Mouse (Mus musculus) c-Kit-positive CD71-positive TER-119-positive erythroid progenitor cells, embryonic 14.5 days (primary cell): ENCODE data around the gene Npnt.

Source experiments
- DNase-seq: peaks from one replicate; pipeline ENCODE4 v3.0.0-alpha.2; 2013; ENCODE audit warnings: low spot score

Npnt gene

DNA sequence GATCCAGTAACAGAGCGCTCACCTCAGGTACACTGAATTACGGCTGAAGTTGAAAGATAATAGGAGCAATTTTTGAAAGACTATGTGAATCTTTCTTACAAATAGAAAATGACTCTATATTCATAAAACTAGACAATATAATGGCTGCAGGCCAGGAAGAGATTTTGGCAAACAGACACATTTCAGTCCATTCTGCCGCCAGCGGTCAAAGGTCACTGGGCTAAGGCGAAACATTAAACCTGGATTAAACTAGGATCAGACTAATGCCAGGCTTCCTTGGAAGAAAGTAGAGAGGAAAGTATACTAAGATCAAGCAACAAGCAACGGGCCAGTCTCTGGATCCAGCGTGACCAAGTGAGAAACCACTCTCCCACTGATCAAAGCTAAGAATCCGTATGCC lies 11.1 kb downstream of the Npnt start:
- DNase-seq = no peak

DNA sequence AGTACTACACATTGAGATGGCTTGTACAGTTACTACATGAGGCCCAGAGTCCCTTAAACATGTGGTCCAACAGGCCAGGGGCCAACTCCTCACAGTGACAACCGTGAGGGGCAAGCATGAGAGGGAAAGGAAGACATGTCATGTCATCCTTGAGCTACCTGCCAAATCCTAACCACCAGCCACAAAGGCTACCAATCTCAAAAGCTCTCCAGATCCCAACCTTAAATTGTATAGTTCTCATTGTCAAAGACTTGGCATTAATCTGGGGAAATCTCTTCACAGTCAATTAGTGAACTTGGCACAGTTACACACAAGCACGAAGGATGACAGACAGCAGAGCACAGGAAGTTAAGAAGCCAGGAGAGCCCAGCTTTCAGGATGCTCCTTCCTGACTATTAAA lies 15.4 kb downstream of the Npnt start:
- no peak for DNase-seq

DNA sequence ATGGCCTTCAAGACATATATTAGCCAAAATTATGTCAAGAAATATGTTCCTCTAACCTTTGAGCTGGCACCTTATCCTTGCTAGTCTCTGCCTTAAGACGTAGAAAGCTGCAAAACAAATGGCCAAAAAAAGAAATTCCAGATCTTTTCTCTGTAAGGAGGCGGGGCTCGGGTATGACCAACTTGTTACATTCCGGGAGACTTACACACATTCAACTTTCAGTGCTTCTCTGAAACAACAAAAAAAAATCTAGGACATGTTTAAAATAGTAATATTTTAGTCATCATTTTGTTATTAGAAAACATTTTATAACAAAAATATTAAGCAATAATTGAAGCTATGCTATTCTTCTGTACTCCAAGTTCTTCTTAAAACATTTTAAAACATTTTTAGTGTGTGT lies 18.6 kb downstream of the Npnt start:
- DNase-seq = no peak

DNA sequence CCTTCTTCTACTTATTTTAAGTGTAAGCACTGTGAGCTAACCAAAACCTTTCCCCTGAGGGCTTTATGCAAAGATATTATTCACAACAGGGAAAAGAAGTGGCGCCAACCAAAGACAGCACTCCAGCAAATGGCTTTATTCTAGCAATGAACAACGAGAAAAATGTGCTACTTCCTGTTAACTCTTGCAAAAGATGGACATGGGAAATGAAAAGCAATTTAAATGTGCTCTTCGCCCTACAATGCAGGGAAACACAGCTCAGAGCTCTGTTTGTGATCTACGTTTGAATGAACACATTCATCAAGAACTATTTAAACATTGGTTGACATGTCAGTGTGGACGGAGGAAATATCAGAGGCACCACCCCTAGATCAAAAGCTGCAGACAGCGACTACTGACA lies 20.2 kb downstream of the Npnt start:
- no peak for DNase-seq

DNA sequence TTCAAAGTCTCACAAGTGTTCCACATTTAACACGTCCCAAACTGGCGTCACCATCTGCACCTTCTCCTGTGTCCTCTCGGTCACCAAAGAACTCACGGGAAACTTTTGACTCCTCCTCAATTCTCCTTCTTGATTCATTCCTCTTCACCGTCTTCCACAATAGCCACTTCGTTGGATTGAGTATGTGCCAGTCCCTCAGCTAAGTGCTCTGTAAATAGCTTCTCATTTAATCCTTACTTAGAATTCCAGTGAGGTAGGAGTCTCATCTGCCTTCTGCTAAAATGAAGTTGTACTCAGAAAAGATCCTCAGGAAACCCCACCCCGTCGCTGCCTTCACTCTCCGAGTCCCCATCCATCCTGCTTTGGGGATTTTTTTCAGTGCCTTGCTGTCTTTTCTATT lies 21.9 kb downstream of the Npnt start:
- DNase-seq = no peak

DNA sequence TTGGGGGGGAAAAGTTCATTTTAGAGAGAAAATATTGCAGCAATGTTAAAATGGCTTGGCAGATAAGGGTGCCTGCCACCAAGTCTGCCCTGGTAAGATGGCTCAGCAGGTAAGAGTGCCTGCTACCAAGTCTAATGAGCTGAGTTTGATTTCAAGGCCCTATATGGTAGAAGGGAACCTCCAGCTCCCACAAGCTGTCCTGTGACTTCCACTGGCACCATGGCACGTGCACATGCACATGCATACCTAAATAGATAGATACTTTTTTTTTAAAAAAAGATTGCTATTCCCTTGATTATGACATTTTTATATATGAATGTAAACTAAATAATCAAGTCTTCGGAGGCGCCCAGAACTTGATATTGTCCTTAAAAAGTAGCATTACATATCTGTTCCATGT lies 30.3 kb downstream of the Npnt start:
- no peak for DNase-seq

DNA sequence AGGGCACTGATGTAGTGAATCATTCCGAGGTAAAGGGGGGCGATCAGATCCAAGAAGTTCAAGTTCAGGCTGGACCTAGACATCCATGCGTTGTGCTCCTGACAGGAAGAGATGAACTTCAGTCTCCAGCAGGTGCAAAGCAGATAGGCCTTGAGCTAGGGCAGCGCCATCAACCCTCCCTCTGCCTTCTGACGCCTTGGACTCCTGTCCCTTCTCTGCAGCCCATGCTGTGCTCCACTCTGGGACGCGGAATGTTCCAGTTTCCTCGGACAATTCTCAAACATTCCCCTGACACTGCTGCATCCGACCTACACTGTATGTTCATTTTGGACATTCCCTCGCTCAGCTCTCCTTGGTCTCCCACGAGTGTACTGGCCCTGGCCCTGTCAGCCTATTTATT lies 30.9 kb downstream of the Npnt start:
- no peak for DNase-seq

DNA sequence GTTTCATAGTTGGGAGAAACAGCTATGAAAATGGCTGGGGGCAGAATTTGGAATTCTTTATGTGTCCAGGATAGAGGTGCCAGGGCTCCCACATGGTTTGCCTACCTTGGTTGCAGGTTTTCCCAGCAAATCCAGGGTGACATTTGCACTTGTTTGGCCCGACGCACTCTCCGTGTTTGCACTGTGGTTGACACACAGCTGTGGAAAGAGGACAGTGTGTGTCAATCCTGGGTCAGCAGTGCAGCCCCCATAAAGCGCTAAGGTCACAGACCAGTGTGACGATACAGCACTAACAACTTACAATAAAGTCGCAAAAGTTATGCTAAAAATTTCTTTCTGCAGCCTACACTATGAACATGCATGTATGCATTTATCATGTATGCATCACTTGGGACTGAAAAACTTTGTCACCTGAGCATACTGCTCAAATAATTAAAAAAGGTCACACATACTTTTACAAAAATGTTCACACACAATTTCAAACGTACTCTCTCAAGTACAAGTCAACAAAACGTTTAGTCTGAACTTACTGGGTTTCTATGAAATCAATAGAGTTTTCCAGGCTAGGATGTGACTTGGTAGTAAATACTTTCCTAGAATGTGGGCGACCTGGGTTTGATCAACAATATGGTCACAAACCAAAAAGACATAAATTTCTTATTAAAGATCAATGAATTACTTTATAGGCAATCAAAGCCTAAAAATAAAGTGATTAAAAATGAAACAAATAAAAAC lies 32.6 kb downstream of the Npnt start:
- DNase-seq = no peak

DNA sequence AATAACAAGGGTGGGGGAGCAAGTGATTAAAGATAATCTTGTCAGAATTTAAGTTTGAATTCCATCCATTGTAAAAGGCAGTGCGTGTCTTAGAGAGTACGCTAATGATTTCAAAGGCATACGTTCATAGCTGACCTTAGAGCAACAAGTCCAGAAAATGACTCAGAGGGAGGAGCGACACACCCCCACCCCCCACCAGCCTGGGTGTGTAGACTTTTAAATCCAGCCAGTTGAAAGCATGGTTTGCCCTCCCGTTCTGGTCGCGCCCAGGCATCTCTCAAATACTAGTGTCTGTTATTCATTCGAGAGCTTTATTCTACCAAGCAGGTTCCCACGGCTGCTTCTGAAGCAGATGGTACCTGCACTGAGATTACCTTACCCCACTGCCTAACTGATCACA lies 34.4 kb downstream of the Npnt start:
- no peak for DNase-seq

DNA sequence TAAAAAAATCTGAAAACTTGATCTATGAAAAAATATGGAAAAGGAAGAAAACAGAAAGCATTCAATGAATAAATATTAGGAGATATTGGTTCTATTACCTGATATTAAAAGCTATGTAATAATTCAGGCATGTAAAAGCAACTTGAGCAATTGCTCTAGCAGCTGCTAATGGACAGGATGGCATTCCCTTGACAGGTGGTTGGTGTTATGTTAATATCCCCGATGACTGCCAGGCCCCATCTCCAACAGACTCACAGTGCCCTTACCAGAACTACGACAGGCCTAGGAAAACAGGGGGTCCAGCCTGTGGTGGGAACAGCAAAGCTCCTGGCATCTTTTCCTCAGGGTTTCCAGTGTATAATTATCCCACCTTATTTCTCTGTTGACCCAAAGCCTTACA lies 37.7 kb downstream of the Npnt start:
- no peak for DNase-seq

DNA sequence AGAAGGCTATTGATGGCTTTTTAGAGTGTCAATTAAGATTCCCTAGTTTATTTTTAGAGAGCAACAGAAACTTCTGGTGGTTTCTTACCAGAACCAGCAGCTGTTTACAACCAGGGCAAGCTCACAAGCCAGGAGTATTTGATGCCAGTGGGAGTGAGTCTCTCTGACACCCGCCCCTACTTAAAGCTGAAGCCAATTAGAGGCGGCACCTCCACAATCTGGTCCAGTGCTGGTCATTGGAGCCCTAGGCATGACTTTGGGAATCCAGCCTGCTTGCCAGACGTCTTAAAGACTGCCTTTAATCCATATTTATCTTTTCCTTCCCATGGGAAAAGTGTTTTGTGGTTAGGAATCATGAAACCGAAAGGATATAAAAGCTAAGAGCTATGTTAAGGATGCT lies 38.4 kb downstream of the Npnt start:
- DNase-seq = no peak

DNA sequence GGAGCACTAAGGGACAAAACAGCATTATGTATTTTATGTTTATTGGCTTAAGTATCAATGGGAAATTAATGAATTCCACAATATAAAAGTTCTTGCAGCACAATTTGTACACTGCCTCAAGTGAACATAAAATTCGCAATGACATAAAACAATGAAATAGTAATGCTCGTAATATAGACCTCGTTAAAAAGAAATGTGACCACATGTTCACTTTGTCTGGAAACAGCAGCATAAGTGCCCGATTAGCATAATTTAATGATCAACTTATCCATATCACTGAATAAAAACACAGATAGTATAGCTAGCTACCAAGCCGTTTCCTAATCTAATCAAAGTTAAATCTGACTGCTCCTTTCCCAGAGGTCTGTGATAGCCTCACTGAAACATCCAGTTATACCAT lies 39.4 kb downstream of the Npnt start:
- no peak for DNase-seq

DNA sequence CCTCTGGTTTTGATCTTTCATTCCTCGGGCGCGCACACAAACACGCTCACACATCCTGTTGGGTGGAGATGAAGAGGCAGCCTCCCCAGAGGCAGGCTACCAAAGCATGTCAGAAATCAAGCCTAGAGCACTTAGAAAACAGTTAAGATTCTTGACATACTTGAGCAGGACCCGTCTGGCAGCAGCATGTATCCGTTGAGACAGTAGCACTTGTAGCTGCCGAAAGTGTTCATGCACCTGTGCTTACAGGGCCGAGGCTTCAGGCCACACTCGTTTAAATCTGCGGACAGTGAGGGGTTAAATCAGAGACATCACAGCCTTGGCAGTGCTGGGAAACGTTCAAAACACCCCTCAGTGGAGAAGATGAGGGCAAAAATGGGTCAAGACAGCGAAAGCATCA lies 40.4 kb downstream of the Npnt start:
- no peak for DNase-seq

DNA sequence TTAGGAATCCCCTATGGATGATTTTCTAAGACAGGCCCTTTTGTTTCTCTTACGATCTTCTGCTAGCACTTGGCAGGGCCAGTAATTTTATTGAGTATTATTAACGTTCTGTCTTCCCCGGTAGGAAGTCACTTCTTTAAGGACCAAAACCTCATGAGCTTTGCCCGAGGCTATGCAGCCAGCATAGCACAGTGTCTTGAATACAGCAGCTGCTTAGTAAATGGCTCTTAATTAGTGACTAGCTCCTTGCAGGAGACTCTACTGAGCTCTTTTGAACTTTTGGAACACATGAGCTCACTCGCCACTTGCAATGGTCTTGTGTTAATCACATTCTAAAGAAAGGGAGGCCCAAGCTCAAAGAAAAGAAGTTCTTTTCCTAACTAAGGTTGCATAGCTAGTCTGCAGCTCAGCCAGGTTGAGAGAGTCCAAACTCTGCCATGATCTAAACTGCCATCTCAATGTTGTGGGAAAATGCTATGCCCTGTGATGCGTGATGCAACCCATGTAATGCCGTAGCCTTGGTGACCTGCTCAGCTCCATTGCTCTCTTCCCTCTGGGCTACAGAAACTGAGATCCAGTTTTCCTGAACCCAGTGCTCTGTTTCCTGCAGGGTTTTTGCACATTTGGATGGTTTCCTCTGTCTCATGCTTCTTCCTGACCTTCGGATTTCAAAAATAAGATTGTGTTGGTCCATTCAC lies 42.4 kb downstream of the Npnt start:
- no peak for DNase-seq

DNA sequence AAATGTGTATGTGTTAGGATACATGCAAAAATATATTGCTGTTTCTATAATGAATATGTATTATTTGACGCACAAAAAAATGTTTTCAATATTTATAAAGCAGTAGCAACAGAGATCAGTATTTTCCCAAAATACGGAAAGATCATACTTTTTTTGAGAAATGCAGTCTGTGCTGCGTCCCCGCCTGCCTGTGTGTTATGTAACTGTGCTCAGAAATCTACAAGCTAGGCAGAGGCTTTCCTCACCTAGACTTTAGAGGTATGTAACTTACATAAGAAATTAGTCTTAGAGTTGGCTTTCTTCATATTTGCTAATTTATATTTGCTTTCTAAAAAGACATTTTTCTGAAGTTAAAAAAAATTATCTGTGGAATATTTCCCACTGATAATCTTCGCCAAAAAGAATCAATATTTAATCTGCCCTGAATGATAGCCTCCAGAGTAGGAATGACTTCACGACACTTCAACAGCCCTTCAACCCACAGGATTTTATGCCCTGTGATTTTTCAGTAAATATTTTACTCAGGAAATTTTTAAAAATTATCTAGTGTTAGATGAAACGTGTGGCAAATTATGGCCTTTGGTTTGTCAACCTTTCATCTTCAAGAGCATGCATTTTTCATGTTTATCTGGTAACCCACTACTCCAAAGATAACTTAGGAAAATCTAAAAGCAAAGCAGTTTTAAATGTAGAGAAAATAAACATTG lies 44.7 kb downstream of the Npnt start:
- no peak for DNase-seq

DNA sequence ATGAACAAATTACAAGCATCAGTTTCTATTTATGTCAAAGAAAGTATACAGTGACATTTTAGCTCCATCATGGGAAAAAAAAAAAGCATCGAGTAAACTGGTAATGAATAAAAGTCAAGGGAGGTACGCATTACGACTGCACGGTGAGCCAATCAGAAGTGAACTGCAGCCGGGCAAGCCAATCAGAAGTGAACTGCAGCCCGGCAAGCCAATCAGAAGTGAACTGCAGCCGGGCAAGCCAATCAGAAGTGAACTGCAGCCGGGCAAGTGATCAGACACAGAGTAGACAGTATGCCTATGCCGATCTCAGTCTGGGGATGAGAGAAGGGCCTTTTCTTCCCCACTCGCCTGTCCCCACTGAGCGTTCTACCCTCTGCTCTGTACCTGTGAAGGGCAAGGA lies 46.7 kb downstream of the Npnt start:
- DNase-seq = no peak

DNA sequence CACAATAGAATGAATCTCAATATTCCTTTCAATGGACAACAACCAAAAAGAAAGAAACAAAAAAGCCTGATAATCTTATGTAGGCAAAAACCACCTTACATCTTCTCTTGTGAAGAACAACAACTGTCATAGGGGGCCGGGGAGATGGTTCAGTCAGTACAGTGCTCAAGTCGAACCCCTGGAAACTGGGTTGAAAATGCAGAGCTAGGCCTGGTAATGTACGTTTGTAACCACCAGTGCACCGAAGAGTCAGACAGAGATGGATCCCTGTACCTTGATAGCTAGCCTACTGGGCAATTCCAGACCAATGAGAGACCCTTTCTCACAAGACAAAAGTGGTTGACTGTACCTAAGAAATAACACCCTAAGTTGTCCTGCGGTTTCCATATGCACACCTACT lies 47.2 kb downstream of the Npnt start:
- DNase-seq = no peak

DNA sequence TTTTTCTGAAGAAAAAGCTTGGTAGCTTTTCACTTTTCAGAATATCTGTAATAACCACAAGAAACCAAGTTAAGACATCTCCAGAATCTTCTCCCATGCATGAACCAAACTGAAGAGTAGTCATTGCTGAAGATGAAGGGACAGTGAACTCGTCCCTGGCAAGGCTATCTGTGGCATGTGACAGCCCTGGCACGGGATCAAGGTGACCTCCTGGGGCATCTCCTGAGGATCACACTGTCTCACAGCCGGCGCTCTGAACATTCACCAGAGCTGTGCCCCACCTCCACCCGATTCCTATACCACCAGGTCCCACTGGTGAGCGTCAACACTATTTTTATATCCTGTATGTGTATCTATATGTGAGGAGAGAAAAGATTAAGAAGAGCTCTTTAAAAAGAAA lies 47.9 kb downstream of the Npnt start:
- no peak for DNase-seq

DNA sequence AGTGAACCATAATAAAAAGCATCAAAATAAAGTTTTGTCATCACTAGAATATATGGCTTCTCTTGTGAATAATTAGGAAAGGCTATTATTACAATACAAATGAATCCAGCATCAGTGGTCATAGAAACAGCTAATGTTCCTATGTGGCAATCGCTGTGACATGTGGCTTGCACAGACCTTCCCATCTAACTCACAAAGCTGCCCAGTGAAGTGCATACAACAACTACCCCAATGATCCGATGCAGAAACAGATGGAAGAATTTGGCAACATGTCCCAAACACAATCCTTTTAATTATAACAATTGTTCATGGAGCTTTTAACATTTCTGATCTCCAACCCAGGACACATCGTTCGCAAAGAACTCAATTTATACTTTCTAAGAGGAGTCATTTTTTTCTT lies 52.2 kb downstream of the Npnt start:
- no peak for DNase-seq

DNA sequence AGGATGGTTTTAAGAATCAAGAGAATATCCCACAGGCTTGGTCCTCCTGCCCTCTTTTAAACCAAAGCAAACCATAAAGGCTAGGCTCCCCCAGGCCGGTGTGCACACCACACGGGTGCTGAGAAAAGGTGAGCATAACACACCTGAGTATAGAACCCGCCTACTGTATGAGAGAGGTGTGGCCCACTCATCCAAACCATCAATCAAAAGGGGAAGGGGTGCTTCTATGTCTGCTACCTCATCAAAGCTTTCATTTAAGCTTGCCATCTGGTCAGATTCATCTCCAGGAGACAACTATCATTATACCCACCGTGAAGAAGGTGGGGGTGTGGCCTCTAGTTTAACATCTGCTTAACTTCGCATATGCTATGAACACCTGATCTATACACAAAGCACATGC lies 52.7 kb downstream of the Npnt start:
- no peak for DNase-seq

DNA sequence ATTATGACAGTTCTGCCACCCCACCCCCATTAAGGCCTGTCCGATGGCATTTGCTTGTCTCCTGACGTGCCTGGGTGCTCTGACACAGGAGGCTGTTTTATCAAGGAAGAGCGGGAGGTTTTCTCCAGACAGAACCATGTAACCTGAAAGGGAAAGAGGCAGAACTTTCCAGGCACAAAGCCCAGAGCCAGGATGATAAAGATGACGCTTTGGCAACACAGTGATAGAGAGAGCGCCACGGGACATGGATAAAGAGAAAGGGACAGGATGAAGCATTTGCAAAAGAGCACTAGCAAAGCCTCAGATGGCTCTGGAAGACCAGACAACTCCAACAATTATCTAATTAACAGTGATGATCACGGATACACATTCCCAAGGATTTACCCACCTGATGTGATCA lies 56.0 kb downstream of the Npnt start:
- no peak for DNase-seq

DNA sequence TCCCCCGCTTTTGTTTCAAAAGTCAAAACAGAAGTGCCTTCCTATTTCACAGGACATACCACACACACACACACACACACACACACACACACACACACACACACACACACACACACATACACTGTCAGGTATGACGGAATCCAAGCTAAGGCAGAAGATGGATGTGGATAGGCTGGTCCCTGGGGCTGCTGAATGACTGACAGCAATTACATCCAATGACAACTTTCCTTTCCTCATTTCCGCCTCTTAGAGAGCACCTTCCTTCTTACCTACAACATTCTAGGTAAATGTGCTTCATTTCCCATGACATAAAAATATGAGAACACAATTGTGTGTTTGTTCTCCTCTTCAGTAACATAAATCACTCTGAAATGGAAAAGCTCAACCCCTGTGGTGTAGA lies 56.4 kb downstream of the Npnt start:
- DNase-seq = no peak

DNA sequence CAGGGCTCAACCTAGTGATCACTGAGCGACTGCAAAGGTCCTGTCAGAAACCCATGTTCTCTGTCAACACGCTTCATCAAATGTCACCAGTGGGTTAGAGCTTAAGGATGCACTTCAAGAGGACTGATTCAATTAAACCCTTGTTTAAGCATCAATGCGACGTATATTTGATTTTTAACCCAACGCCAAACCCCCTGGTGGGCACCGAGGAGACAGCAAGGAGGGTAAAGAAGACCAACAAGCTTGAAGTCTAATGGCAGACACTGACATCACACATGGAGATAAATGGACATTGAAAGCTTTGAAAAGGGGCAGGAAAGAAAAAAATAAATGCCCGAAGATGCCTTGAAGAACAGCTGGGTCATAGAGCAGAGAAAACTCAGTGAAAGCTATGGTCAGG lies 57.0 kb downstream of the Npnt start:
- DNase-seq = no peak

DNA sequence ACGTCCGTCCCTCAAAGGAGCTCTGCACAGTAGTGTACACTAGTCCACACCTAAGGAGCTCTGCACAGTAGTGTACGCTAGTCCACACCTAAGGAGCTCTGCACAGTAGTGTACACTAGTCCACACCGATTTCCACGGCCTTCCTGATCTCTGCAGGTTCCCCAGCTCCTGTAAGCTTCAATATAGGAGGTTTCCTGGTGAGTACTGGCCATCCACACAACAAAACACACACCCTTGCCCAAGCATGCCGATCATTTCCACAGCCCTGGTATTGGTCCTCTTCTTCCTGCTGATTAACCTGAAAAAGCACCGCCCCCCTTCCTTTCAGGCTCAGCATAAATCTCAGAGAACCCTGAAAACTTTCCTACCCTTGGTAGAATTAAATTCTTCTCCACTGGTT lies 57.6 kb downstream of the Npnt start:
- no peak for DNase-seq
